Mouse (Mus musculus): Measurements from ENCODE around the gene Slfn1. TPM values are rescaled to one million over a fixed set of nuclear protein-coding genes. Genes with fewer than 3 reads are reported as not detected.

Gene Slfn1
- 9.3 and 9.7 TPM in 2 replicates for polyA plus RNA-seq (2012; ENCODE audit: low replicate concordance)

DNA sequence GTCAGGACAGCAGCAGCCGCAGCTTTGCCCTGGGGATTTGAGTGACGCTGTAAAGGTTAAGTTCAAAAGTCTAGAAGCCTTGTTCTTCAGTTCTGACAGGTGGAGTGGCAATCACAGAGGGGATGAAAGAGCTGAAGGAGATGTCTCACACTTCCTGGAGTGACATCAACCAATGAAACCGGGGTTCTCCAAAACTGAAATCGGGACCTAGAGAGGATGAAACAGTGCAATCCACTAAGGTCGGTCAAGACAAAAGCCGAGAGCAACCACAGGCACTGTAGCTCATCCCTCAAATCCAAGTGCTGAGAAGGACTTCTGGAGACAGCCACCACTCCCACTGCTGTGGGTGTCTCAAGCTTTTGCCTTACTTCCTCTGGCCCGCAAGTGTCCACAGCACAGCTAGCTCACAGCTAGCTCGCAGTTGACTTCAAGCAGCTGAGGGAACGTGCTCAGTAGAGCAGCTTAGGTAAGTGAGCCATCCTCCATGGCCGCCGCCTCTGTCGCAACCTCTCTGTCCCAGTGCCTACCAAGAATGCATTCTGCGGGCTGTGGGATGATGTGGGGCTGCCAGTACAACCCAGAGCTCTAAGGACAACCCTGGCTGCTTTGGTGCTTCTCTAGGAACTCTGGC is at the start of gene Slfn1:
Slfn1 (plus strand) TSS at position 253 of the 631 bp plus-strand sequence.

Other genes with a start within 250 kb of the Slfn1 start
- gene Rffl, start 245.6 kb upstream of the Slfn1 start, polyA plus RNA-seq (2012; ENCODE audit: low replicate concordance) = 7.1 and 23.2 TPM in 2 replicates
- gene Rad51d, start 226.2 kb upstream of the Slfn1 start, polyA plus RNA-seq (2012; ENCODE audit: low replicate concordance) = 13.1 and 13.3 TPM in 2 replicates
- gene Fndc8, start 224.7 kb upstream of the Slfn1 start, polyA plus RNA-seq (2012; ENCODE audit: low replicate concordance) = not detected in 2 replicates
- gene Nle1, start 208.4 kb upstream of the Slfn1 start, polyA plus RNA-seq (2012; ENCODE audit: low replicate concordance) = 27.6 and 35.0 TPM in 2 replicates
- 0.08 TPM in 1 of 2 replicates, not detected in the other for gene Unc45b, start 206.3 kb upstream of the Slfn1 start, polyA plus RNA-seq (2012; ENCODE audit: low replicate concordance)
- 3.3 and 6.3 TPM in 2 replicates for gene Slfn5, start 165.5 kb upstream of the Slfn1 start, polyA plus RNA-seq (2012; ENCODE audit: low replicate concordance)
- 2.2 and 2.5 TPM in 2 replicates for gene Slfn9, start 125.0 kb upstream of the Slfn1 start, polyA plus RNA-seq (2012; ENCODE audit: low replicate concordance)
- gene Slfn8, start 96.0 kb upstream of the Slfn1 start, polyA plus RNA-seq (2012; ENCODE audit: low replicate concordance) = 11.8 and 12.1 TPM in 2 replicates
- gene Slfn2, start 51.7 kb upstream of the Slfn1 start, polyA plus RNA-seq (2012; ENCODE audit: low replicate concordance) = 10.8 and 26.5 TPM in 2 replicates
- 1.4 and 2.3 TPM in 2 replicates for gene Slfn4, start 58.3 kb downstream of the Slfn1 start, polyA plus RNA-seq (2012; ENCODE audit: low replicate concordance)
- 0.18 and 0.36 TPM in 2 replicates for gene Slfn3, start 74.5 kb downstream of the Slfn1 start, polyA plus RNA-seq (2012; ENCODE audit: low replicate concordance)
- gene Slfn14, start 169.9 kb downstream of the Slfn1 start, polyA plus RNA-seq (2012; ENCODE audit: low replicate concordance) = 0.05 and 1.3 TPM in 2 replicates
- gene Ap2b1, start 182.2 kb downstream of the Slfn1 start, polyA plus RNA-seq (2012; ENCODE audit: low replicate concordance) = 27.6 and 29.1 TPM in 2 replicates
- gene Pex12, start 185.7 kb downstream of the Slfn1 start, polyA plus RNA-seq (2012; ENCODE audit: low replicate concordance) = 4.2 and 9.9 TPM in 2 replicates